Mouse (Mus musculus): Measurements from ENCODE around the gene Frmd6. TPM values are rescaled to one million over a fixed set of nuclear protein-coding genes. Genes with fewer than 3 reads are reported as not detected.

Gene Frmd6
- polyA plus RNA-seq, 1 experiment, result 3.8 TPM

DNA sequence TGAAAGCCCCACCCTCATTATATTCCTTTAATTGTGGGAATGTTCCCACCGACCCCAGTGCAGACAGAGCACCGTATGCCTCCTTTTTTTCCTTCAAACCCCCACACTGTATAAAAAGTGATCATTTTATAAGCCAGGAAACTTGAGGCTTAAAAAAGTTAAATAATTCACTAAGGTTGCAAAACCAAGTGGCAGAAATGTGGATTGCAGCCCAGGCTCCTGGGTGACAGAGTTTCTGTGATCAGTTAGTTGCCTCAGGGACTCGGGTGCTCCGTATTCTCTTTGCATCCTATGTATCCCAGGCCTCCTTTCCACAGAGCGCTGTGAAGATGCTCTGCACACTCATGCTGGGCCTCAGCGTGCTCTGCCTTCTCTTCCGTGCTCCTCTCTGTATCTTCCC lies 58.8 kb downstream of the Frmd6 start:
- WGBS, result 69% methylated on average over 7 of the region's 7 CpGs
- Histone ChIP-seq H3K27ac (ENCODE audit: control insufficient read depth, insufficient read depth, low read depth, low read length, poor library complexity) (no peak overlapping the region), H3K4me3 (replicated peaks; ENCODE audit: control insufficient read depth, low read depth, low read length) (no peak overlapping the region), H3K4me1 (ENCODE audit: control insufficient read depth, insufficient read depth, low read length) (peaks cover 3% of the 10 kb centered on the region; the same call in 1 of the 2 replicates)
- TF ChIP-seq POLR2A (IDR thresholded peaks at IDR 0.05; ENCODE audit: borderline replicate concordance, control insufficient read depth, low read depth, low read length), result no peak
- no peak for TF ChIP-seq CTCF (IDR thresholded peaks at IDR 0.05; ENCODE audit: control insufficient read depth, insufficient read depth, low read length)

DNA sequence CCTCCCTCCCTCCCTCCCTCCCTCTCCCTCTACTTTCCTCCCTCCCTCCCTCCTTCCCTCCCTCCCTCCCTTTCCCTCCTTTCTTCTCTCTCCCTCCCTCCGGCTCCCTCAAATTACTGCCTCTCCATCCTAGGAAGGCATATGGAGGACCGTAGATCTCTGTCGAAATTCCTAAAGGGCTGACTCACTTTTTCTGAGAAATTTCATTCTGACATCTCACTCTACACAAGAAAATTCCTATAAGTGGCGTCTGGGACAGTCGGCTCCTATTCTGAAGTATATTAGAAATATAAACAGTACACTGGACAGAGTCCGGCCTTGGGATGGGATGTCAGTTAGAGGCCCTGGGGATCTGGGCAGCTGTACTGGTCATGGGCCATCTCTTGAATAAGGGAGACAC lies 59.7 kb downstream of the Frmd6 start:
- peaks cover 3% of the 10 kb centered on the region; the same call in 1 of the 2 replicates for H3K4me1 ChIP-seq (ENCODE audit: control insufficient read depth, insufficient read depth, low read length)
- no peak overlapping the region for H3K27ac ChIP-seq (ENCODE audit: control insufficient read depth, insufficient read depth, low read depth, low read length, poor library complexity)
- 66% methylated on average over 6 of the region's 6 CpGs for WGBS
- no peak overlapping the region for H3K4me3 ChIP-seq (replicated peaks; ENCODE audit: control insufficient read depth, low read depth, low read length)
- no peak for TF ChIP-seq CTCF (IDR thresholded peaks at IDR 0.05; ENCODE audit: control insufficient read depth, insufficient read depth, low read length)
- no peak for TF ChIP-seq POLR2A (IDR thresholded peaks at IDR 0.05; ENCODE audit: borderline replicate concordance, control insufficient read depth, low read depth, low read length)

DNA sequence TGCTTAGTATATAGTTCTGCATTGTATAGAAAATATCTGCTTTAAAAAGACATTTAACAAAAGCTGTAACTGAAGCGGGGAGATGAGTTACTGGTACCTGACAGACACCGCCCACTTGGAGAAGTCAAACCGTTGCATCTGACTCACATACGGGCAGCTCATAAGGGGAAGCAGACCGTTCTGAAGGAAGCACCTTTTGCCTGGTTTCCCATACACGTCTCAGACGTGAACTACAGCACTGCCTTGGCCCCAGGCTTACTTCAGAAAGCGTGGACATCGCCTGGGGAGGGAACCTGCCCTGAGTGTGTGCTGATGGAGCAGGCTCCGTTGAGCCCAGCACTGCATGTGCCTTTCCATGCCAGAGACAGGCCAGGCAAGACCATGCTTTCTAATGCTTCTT lies 60.3 kb downstream of the Frmd6 start:
- 12% methylated on average over 10 of the region's 10 CpGs for WGBS
- TF ChIP-seq CTCF (IDR thresholded peaks at IDR 0.05; ENCODE audit: control insufficient read depth, insufficient read depth, low read length) (no peak), POLR2A (IDR thresholded peaks at IDR 0.05; ENCODE audit: borderline replicate concordance, control insufficient read depth, low read depth, low read length) (no peak)
- Histone ChIP-seq H3K27ac (ENCODE audit: control insufficient read depth, insufficient read depth, low read depth, low read length, poor library complexity) (no peak overlapping the region), H3K4me1 (ENCODE audit: control insufficient read depth, insufficient read depth, low read length) (peaks cover 3% of the 10 kb centered on the region; the same call in 1 of the 2 replicates), H3K4me3 (replicated peaks; ENCODE audit: control insufficient read depth, low read depth, low read length) (no peak overlapping the region)

DNA sequence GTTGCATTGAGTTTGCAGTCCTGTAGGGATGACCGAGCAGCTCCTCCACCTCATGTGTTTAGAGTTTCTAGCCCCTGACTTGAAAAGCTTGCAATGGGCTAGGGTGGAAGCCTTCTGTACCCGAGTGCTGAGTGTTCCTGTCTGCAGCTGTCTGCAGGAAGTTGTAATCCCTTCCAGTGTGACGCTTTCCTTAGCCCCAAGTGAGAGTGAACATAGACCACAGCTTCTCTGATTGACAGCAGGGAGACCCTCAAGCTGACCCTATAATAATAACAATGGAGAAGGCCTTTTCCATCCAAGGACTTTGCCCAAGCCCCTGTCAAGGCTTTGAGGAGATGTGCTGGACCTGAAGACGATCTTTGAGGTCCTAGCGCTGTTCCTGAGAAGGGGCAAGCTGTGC lies 65.1 kb downstream of the Frmd6 start:
- TF ChIP-seq POLR2A (IDR thresholded peaks at IDR 0.05; ENCODE audit: borderline replicate concordance, control insufficient read depth, low read depth, low read length), result no peak
- TF ChIP-seq CTCF (IDR thresholded peaks at IDR 0.05; ENCODE audit: control insufficient read depth, insufficient read depth, low read length), result no peak
- WGBS, result 79% methylated on average over 5 of the region's 5 CpGs
- no peak overlapping the region for H3K4me3 ChIP-seq (replicated peaks; ENCODE audit: control insufficient read depth, low read depth, low read length)
- no peak overlapping the region for H3K27ac ChIP-seq (ENCODE audit: control insufficient read depth, insufficient read depth, low read depth, low read length, poor library complexity)
- H3K4me1 ChIP-seq (ENCODE audit: control insufficient read depth, insufficient read depth, low read length), result peaks cover 2% of the 10 kb centered on the region; the same call in 1 of the 2 replicates

DNA sequence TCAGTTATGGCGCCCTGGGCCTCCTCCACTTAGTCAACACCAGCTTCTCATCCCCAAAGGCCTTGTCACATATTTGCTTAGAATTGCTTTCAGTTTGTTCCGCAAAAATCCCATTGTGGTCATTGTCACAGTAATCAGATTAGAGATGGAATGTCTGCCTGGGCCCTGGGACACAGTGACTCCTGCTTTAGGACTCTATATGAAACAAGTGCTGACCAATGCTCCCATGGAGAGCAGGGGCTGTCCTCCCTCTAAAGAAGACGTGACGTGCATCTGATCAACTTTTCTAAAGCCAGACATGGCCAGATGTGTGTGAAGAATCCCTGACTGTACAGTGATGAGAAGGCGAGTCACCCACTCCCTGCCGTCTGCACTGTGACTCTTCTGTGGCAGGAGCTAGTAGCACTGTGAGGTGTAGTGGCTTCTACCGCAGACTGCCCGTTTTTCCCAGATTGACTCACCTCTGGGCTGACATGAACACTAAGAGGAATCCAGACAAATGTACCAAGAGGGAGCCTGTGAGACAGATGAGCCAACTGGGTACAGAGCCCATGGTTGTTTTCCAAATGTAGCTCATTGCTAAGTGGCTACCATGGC lies 65.7 kb downstream of the Frmd6 start:
- TF ChIP-seq POLR2A (IDR thresholded peaks at IDR 0.05; ENCODE audit: borderline replicate concordance, control insufficient read depth, low read depth, low read length) (no peak), CTCF (IDR thresholded peaks at IDR 0.05; ENCODE audit: control insufficient read depth, insufficient read depth, low read length) (no peak)
- Histone ChIP-seq H3K4me3 (replicated peaks; ENCODE audit: control insufficient read depth, low read depth, low read length) (no peak overlapping the region), H3K4me1 (ENCODE audit: control insufficient read depth, insufficient read depth, low read length) (no peaks in the 10 kb centered on the region), H3K27ac (ENCODE audit: control insufficient read depth, insufficient read depth, low read depth, low read length, poor library complexity) (no peak overlapping the region)
- WGBS, result 87% methylated on average over 8 of the region's 8 CpGs

DNA sequence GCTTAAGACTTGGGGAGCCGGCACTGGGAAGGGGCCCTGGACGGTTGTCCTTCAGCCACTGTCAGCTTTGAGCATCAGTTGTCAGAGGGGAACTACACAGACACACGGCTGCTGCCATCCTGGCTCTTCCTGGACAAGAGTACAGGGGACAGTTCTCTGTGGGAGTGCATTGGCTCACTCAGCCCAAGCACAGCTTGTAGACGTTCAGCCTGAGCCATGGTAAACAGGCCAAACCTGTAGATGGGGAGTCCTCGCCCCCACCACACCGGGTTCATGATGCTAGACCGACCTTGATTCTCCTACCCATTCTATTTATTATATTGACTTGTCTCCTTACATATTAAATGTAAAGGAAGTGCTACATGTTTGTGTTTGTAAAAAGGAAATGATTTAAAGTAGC lies 70.0 kb downstream of the Frmd6 start:
- 85% methylated on average over 7 of the region's 7 CpGs for WGBS
- H3K4me3 ChIP-seq (replicated peaks; ENCODE audit: control insufficient read depth, low read depth, low read length), result no peak overlapping the region
- no peaks in the 10 kb centered on the region for H3K4me1 ChIP-seq (ENCODE audit: control insufficient read depth, insufficient read depth, low read length)
- TF ChIP-seq CTCF (IDR thresholded peaks at IDR 0.05; ENCODE audit: control insufficient read depth, insufficient read depth, low read length), result no peak
- TF ChIP-seq POLR2A (IDR thresholded peaks at IDR 0.05; ENCODE audit: borderline replicate concordance, control insufficient read depth, low read depth, low read length), result no peak
- no peak overlapping the region for H3K27ac ChIP-seq (ENCODE audit: control insufficient read depth, insufficient read depth, low read depth, low read length, poor library complexity)

DNA sequence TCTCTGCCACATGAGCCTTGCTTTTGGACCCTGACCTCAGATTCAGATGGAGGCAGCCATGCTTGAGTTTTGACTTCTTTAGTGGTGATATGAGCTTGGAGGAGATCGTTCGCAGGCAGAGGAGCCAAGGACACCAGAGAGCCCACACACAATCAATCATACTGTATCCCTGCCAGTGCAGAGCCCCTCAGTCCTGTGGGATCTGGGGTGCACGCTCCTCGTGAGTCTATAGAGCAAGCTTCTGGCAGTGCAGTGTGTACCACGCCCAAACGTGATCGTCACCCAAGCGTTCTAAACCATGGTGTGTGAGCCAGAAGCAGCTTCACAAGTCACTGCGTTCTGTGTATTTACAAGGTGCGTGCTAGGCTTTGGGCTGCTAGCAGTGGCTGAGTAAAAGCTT lies 70.8 kb downstream of the Frmd6 start:
- Histone ChIP-seq H3K27ac (ENCODE audit: control insufficient read depth, insufficient read depth, low read depth, low read length, poor library complexity) (no peak overlapping the region), H3K4me3 (replicated peaks; ENCODE audit: control insufficient read depth, low read depth, low read length) (no peak overlapping the region), H3K4me1 (ENCODE audit: control insufficient read depth, insufficient read depth, low read length) (no peaks in the 10 kb centered on the region)
- 80% methylated on average over 10 of the region's 10 CpGs for WGBS
- no peak for TF ChIP-seq POLR2A (IDR thresholded peaks at IDR 0.05; ENCODE audit: borderline replicate concordance, control insufficient read depth, low read depth, low read length)
- no peak for TF ChIP-seq CTCF (IDR thresholded peaks at IDR 0.05; ENCODE audit: control insufficient read depth, insufficient read depth, low read length)

DNA sequence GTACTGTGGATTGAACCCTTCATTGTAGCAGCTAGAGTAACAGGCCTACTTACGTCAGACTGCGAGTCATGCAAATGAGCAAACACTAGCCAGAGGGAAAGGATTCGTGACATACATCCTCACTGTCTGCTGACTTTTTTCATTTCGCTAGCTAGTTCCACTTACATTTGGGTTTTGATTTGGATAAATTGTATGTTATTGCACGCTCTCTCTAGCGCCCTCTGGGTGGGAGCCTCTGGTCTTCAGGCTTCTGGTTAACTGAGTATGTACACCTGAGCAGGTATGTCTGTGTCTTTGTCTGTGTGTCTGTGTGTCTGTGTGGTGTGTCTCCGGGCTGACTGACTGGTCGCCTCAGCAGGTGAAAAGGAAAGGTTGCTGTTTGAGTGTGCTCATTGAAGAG lies 72.1 kb downstream of the Frmd6 start:
- no peaks in the 10 kb centered on the region for H3K4me1 ChIP-seq (ENCODE audit: control insufficient read depth, insufficient read depth, low read length)
- no peak; the same call in 1 of the 2 replicates for TF ChIP-seq CTCF (IDR thresholded peaks at IDR 0.05; ENCODE audit: control insufficient read depth, insufficient read depth, low read length)
- H3K27ac ChIP-seq (ENCODE audit: control insufficient read depth, insufficient read depth, low read depth, low read length, poor library complexity), result no peak overlapping the region
- WGBS, result 84% methylated on average over 8 of the region's 8 CpGs
- no peak overlapping the region for H3K4me3 ChIP-seq (replicated peaks; ENCODE audit: control insufficient read depth, low read depth, low read length)

DNA sequence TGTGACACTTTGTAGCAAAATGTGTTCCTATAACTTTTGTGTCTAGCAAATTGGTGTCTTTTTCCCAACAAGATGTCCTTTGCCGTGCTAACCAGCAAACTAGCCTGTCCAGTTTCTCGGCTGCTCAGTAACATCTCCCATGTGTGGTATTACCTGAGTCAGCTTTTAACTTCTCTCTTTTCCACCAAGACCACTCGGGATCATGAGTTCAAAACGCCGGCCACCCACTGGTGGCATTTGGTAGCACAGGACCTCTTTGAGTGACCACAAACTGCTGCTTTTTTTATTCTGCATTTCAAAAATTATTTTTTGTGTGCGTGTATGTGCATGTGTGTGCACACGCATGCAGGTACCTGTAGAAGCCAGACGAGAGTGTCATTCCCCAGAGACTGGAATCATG lies 73.1 kb downstream of the Frmd6 start:
- WGBS, result 62% methylated on average over 8 of the region's 8 CpGs
- H3K27ac ChIP-seq (ENCODE audit: control insufficient read depth, insufficient read depth, low read depth, low read length, poor library complexity), result no peak overlapping the region

More for the DNA sequence above, 73.1 kb downstream of the Frmd6 start:
- TF ChIP-seq POLR2A (IDR thresholded peaks at IDR 0.05; ENCODE audit: borderline replicate concordance, control insufficient read depth, low read depth, low read length), result no peak
- no peak for TF ChIP-seq CTCF (IDR thresholded peaks at IDR 0.05; ENCODE audit: control insufficient read depth, insufficient read depth, low read length)
- H3K4me3 ChIP-seq (replicated peaks; ENCODE audit: control insufficient read depth, low read depth, low read length), result no peak overlapping the region
- H3K4me1 ChIP-seq (ENCODE audit: control insufficient read depth, insufficient read depth, low read length), result no peaks in the 10 kb centered on the region

All from bone marrow, adult 2 months (tissue).